Mouse (Mus musculus) heart, embryonic 16.5 days (tissue): ENCODE measurements around the gene Pik3ip1. TPM values are rescaled to one million over a fixed set of nuclear protein-coding genes. Genes with fewer than 3 reads are reported as not detected.
A peak's percentile ranks its signal among the peaks of the same experiment; 100 is the strongest.

ENCODE experiments used
- ATAC-seq: fragments of 200-750 bp; cut with Nextera tagmentation; replicated peaks from 2 replicates; pipeline ENCODE4 v1.8.0; 2017; ENCODE audit warnings: moderate number of reproducible peaks; ENCODE audit not compliant: insufficient read depth, low FRiP score; ENCODE audit errors: extremely low read depth
- H3K27ac ChIP-seq: fragments of 300-500 bp; sonication (generic); 2 replicates; pipeline ENCODE4 v1.5.1; 2014; ENCODE audit warnings: mild to moderate bottlenecking, low read length, control low read depth, moderate library complexity
- H3K27me3 ChIP-seq: fragments of 300-500 bp; sonication (generic); 2 replicates; pipeline ENCODE4 v1.6.1; 2014; ENCODE audit warnings: low read length, mixed read lengths; ENCODE audit not compliant: control insufficient read depth, insufficient read depth
- H3K36me3 ChIP-seq: fragments of 300-500 bp; sonication (generic); 2 replicates; pipeline ENCODE4 v1.6.1; 2014; ENCODE audit not compliant: control insufficient read depth, insufficient read depth
- H3K4me1 ChIP-seq: fragments of 300-500 bp; sonication (generic); 2 replicates; pipeline ENCODE4 v1.6.1; 2014; ENCODE audit warnings: low read length, mixed read lengths; ENCODE audit not compliant: control insufficient read depth, insufficient read depth
- H3K4me2 ChIP-seq: fragments of 300-500 bp; sonication (generic); 2 replicates; pipeline ENCODE4 v1.6.1; 2014; ENCODE audit warnings: low read depth, mild to moderate bottlenecking, control low read depth, low read length
- H3K4me3 ChIP-seq: fragments of 300-500 bp; sonication (generic); 2 replicates; pipeline ENCODE4 v1.5.1; 2014; ENCODE audit warnings: mild to moderate bottlenecking, control low read depth, low read length
- H3K9ac ChIP-seq: fragments of 300-500 bp; sonication (generic); 2 replicates; pipeline ENCODE4 v1.6.1; 2014; ENCODE audit warnings: low read length, control low read depth
- H3K9me3 ChIP-seq: fragments of 300-500 bp; sonication (generic); replicated peaks from 2 replicates; pipeline ENCODE4 v1.6.1; 2016; ENCODE audit warnings: low read length; ENCODE audit not compliant: control insufficient read depth
- WGBS: fragments of 180-500 bp; shearing (Covaris S2); extraction: QIAGEN DNeasy Blood & Tissue Kit; methylation state at CpG from one replicate; pipeline ENCODE4 v1.1.7; 2014; 5-methylcytosine and 5-hydroxymethylcytosine counted together
- polyA plus RNA-seq: library from polyadenylated mRNA; unstranded; fragments of >200 nt; fragmentation: Nextera tagmentation; extraction: Ambion mirVana; gene quantifications from 2 replicates; pipeline ENCODE4 v1.2.1, GENCODE M21; 2015

Pik3ip1 gene
- polyA plus RNA-seq, 1 experiment from 2014 or later = 40.9 TPM

DNA sequence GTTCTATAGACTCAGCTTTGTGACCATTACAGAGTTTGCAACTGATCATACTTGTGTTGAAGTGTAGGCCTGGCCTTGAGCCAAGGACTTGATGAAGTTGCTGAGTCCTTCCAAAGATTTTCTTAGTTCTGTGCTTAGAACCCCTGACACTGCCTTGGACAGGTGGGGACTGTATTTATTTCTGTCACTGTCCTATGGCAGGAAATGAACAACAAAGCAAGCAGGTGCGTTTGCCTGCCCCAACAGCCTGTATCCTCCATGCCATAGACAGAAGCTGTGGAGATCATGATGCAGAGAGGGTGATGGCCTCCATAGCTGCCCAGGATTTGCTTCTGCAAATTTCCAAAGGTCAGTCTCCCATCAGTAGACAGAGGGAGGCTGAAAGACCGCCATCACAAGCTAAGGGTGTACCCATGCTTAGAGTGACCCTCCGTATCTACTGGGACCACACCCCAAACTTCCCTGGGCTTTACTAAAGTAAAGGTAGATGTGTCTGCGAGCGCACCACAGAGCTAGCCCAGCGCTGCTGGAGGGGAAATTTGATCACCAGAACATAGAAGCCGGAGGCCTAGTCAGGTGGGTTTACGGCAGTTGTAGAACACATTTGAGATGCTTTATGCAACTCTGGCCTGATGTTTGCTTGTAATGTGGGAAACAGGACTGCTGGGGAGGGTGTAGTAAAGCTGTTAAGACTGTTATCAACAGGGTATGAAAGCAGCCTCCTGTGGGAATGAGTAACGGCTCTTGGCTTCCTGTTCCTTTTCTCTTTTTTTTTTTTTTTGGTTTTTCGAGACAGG lies 19.2 kb upstream of the Pik3ip1 start:
- peaks cover 3% of the 10 kb centered on the region for H3K4me1 ChIP-seq
- H3K9ac ChIP-seq = no peak overlapping the region
- peak; percentile 7; the same call in 1 of the 2 replicates for ATAC-seq
- no peak overlapping the region for H3K4me3 ChIP-seq
- no peaks in the 10 kb centered on the region for H3K27me3 ChIP-seq
- H3K36me3 ChIP-seq = peaks cover 36% of the 10 kb centered on the region
- peak overlapping the region; percentile 2 for H3K27ac ChIP-seq
- 70% methylated on average over 10 of the region's 10 CpGs for WGBS
- H3K4me2 ChIP-seq = no peak overlapping the region
- H3K9me3 ChIP-seq = no peaks in the 10 kb centered on the region

DNA sequence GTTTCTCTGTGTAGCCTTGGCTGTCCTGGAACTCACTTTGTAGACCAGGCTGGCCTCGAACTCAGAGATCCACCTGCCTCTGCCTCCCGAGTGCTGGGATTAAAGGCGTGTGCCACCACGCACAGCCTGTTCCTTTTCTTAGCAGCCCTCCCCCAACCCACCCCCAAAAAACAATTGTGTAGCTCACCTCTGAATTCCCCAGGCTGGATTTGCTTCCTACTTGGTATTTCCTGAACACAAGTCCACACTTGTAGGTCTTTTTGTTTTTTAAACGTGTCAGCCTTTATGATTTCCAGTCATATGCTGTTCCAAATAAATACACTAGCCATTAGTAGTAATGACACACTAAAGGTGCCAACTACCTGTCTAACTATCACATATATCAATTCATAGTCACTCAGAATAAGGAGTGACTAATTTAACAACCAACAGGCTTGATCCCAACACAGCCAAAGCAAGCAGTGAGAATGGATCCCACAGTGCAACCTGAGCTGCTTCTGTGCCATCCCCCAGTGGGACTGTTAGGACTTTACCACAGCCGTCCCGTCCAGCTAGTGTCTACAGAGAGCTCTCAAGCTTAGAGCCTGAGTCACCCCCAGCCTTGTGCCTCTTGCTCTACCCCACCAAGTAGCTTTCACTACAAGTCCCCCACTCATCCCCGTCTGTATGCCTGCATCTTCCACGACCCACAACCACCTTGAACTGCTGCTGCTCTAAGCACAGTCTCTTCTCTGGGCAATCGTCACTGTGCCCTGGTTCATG lies 18.4 kb upstream of the Pik3ip1 start:
- Histone ChIP-seq H3K4me2 (no peak overlapping the region), H3K4me3 (no peak overlapping the region), H3K9ac (no peak overlapping the region), H3K27me3 (no peaks in the 10 kb centered on the region), H3K4me1 (peaks cover 3% of the 10 kb centered on the region), H3K9me3 (no peaks in the 10 kb centered on the region), H3K36me3 (peaks cover 33% of the 10 kb centered on the region), H3K27ac (no peak overlapping the region)
- no peak for ATAC-seq
- WGBS = 72% methylated on average over 10 of the region's 10 CpGs

DNA sequence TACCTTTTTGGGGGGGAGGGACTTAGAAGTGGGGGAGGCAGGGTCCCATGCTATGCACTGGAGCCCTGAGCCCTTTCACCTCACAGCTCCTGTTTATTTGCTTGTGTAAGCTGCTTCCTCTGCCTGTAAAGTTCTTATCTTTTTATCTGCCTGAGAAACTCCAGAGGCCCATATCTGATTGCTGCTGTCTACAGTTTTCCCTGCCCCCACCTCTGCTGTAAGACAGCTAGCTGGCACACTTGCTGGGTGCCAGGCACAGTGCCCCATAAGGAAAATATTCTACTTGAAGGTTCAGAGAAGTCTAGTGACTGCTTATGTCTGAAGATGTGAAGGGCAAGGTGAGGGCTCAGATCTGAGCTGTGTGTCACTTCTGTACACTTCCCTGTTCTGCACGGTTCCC lies 16.9 kb upstream of the Pik3ip1 start:
- Histone ChIP-seq H3K9me3 (peaks cover 5% of the 10 kb centered on the region; the same call in 1 of the 2 replicates), H3K4me1 (peaks cover 3% of the 10 kb centered on the region), H3K27me3 (no peaks in the 10 kb centered on the region), H3K9ac (no peak overlapping the region), H3K4me3 (no peak overlapping the region), H3K4me2 (no peak overlapping the region), H3K27ac (peak overlapping the region; percentile 12; the same call in 1 of the 2 replicates), H3K36me3 (peaks cover 21% of the 10 kb centered on the region)
- no peak for ATAC-seq
- 64% methylated on average over 1 of the region's 1 CpGs for WGBS

DNA sequence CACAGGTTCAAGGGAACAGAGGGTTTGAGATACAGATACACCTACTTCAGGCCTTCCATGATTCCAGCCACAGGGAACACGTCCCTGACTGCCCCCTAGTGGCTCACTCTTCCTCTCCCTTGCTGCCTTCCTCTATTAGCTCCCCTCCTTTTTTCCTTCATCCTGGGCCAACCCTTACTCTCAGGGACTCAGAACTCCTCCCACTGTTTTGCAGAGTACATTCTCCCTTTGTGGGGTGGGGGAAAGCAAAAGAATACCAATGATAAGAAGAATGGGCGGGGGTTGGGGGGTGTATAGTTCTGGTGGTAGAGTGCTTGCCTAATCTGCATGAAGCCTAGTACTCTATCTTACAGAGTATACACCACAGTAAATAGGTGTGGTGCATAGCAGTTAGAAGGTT lies 16.1 kb upstream of the Pik3ip1 start:
- Histone ChIP-seq H3K4me2 (no peak overlapping the region), H3K27me3 (no peaks in the 10 kb centered on the region), H3K36me3 (peaks cover 12% of the 10 kb centered on the region), H3K9ac (no peak overlapping the region), H3K4me3 (no peak overlapping the region), H3K27ac (no peak overlapping the region), H3K9me3 (peaks cover 5% of the 10 kb centered on the region; the same call in 1 of the 2 replicates), H3K4me1 (peaks cover 3% of the 10 kb centered on the region)
- no peak for ATAC-seq
- 26% methylated on average over 2 of the region's 2 CpGs for WGBS

DNA sequence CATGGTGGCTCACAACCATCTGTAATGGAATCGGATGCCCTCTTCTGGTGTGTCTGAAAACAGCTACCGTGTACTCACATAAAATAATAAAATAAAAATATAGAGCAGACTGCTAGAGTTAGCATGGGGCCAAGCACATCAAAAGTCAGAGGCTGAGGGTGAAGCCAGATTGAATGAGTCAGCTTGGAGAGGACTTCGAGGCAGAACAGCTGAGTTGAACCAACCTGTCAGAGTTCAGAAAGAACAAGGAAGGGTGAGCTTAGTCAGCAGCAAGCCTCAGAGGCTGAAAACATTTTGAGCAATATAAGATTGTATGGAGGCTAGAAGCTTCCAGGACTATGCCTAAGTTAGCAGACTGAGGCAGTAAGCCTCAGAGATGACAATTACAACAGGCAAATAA lies 11.9 kb upstream of the Pik3ip1 start:
- WGBS = 88% methylated on average over 3 of the region's 3 CpGs
- Histone ChIP-seq H3K4me2 (no peak overlapping the region), H3K4me3 (no peak overlapping the region), H3K36me3 (0 out of 2 replicates have a peak, but pooled peaks cover 3% of the 10 kb centered on the region), H3K4me1 (no peaks in the 10 kb centered on the region), H3K9ac (no peak overlapping the region), H3K27ac (no peak overlapping the region), H3K9me3 (peaks cover 5% of the 10 kb centered on the region; the same call in 1 of the 2 replicates), H3K27me3 (no peaks in the 10 kb centered on the region)
- ATAC-seq = no peak

DNA sequence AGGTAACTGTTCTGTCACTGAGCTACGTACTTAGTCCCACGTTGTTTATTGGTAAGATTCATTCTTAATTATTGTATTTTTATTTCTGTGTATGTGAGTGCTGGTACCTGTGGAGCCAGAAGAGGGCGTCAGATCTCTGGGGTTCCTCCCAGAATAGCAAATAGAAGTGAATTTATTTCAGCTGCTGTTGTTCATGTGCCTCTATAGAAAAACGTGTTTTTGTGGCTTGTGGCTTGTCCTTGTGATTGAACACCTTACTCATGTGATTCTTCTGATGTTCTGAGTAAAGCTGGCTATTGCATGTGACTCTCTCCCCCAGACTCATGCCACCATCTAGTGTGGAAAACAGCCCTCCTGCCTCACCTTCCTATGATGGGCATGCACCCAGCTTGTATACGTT lies 1.9 kb upstream of the Pik3ip1 start:
- ATAC-seq = no peak
- Histone ChIP-seq H3K4me2 (no peak overlapping the region), H3K27ac (no peak overlapping the region), H3K4me3 (no peak overlapping the region), H3K4me1 (peaks cover 19% of the 10 kb centered on the region), H3K9ac (no peak overlapping the region), H3K27me3 (no peaks in the 10 kb centered on the region), H3K9me3 (no peaks in the 10 kb centered on the region), H3K36me3 (peaks cover under 1% of the 10 kb centered on the region; the same call in 1 of the 2 replicates)
- WGBS = 75% methylated on average over 5 of the region's 5 CpGs

DNA sequence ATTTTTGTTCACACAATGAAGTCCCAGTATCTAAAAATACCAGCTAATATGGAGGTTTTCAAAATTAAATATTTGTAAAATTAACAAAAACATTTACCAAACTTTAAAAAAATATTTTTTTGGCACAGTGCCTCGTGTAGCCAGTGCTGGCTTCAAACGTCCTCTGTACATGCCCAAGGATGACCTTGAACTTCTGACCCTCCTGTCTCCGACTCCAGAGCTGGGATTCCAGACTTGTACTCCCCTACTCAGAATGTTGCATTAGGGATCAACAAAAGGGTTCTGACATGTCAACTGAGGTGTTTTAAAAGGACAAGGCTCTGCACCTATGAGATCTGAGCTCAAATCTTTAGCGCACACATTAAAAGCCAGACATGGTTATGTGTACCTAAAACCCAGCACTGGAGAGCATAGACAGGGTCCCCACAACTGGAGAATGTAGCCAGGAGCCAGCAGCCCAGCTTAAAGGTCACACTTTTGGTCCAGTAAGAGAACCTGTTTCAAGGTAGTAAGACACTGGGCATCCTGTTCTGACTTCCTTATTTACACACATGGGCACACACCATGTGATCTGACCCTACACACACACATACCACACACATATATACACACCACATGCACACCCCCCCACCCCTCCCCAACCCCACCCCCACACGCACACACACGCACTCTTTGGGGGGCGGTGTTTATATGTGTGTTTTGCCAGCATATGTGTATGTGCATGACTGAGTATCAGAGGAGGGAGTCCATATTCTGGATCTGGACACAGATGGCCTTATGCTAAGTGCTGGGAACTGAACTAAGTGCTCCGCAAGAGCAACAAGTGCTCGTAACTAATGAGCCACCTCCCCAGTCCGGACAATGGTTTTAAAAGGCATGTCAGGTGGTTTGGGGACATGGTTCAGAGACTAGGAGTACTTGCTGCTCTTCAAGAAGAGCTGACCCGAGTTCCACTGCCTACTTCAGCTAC lies 1.1 kb upstream of the Pik3ip1 start:
- 63% methylated on average over 11 of the region's 11 CpGs for WGBS
- Histone ChIP-seq H3K4me3 (no peak overlapping the region), H3K4me1 (peaks cover 19% of the 10 kb centered on the region), H3K9ac (no peak overlapping the region), H3K36me3 (peaks cover 8% of the 10 kb centered on the region; the same call in 1 of the 2 replicates), H3K27ac (peak overlapping the region; percentile 91), H3K27me3 (no peaks in the 10 kb centered on the region), H3K9me3 (no peaks in the 10 kb centered on the region), H3K4me2 (peak overlapping the region; percentile 81)
- ATAC-seq = no peak

DNA sequence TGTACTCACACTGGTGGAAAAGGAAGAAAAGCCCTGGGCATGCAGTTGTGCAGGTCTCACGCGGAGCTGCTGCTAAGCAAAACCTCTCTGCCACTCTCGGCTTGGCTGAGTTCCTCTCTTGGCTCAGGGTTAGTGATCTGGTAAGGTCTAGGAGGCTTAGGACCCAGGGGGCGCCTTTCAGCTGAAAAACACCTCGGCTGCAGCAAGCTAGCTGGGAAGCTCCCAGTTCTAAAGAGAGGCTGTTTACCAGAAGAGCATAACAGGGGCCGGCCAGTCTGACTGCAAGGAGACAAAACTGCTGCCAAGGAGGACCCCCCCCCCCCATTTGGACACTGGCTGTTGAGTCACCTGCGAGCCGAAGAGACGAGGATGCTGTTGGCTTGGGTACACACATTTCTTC lies 365 bp downstream of the Pik3ip1 start:
- under 1% methylated on average over 9 of the region's 9 CpGs for whole genome bisulfite sequencing
- peak overlapping the region; percentile 80 for H3K9ac ChIP-seq
- H3K9me3 ChIP-seq = no peaks in the 10 kb centered on the region
- H3K27ac ChIP-seq = peak overlapping the region; percentile 91
- H3K4me1 ChIP-seq = peaks cover 31% of the 10 kb centered on the region
- H3K4me3 ChIP-seq = peak overlapping the region; percentile 69
- peak; percentile 60 for ATAC-seq
- H3K27me3 ChIP-seq = no peaks in the 10 kb centered on the region
- peaks cover 10% of the 10 kb centered on the region; the same call in 1 of the 2 replicates for H3K36me3 ChIP-seq
- peak overlapping the region; percentile 81 for H3K4me2 ChIP-seq
